Mouse (Mus musculus) stomach, postnatal 0 days (tissue): Measurements from ENCODE around the gene Zfand6. TPM values are rescaled to one million over a fixed set of nuclear protein-coding genes. Genes with fewer than 3 reads are reported as not detected.

Experiments
- ATAC-seq: fragments of 200-750 bp; cut with Nextera tagmentation; 2 replicates; pipeline ENCODE4 v1.8.0; 2017; ENCODE audit not compliant: low FRiP score, low TSS enrichment
- DNase-seq: peaks from one replicate; pipeline ENCODE4 v3.0.0-alpha.2; 2016; ENCODE audit warnings: low spot score
- H3K27ac ChIP-seq: fragments of 300-500 bp; sonication (generic); replicated peaks from 2 replicates; pipeline ENCODE4 v1.5.1; 2014; ENCODE audit warnings: mild to moderate bottlenecking, control low read depth
- H3K27me3 ChIP-seq: fragments of 300-500 bp; sonication (generic); 2 replicates; pipeline ENCODE4 v1.6.1; 2014; ENCODE audit warnings: low read length; ENCODE audit not compliant: control insufficient read depth, insufficient read depth
- H3K36me3 ChIP-seq: fragments of 300-500 bp; sonication (generic); 2 replicates; pipeline ENCODE4 v1.6.1; 2014; ENCODE audit warnings: low read length, mixed read lengths; ENCODE audit not compliant: control insufficient read depth, insufficient read depth
- H3K4me1 ChIP-seq: fragments of 300-500 bp; sonication (generic); replicated peaks from 2 replicates; pipeline ENCODE4 v1.6.1; 2014; ENCODE audit warnings: antibody characterized with exemption; ENCODE audit not compliant: control insufficient read depth, insufficient read depth
- H3K4me2 ChIP-seq: fragments of 300-500 bp; sonication (generic); replicated peaks from 2 replicates; pipeline ENCODE4 v1.6.1; 2014; ENCODE audit warnings: low read depth, mild to moderate bottlenecking, control low read depth, moderate library complexity
- H3K4me3 ChIP-seq: fragments of 300-500 bp; sonication (generic); 2 replicates; pipeline ENCODE4 v1.5.1; 2014; ENCODE audit warnings: low read depth, low read length, control low read depth
- H3K9ac ChIP-seq: fragments of 300-500 bp; sonication (generic); 2 replicates; pipeline ENCODE4 v1.6.1; 2014; ENCODE audit warnings: mild to moderate bottlenecking, low read length, control low read depth, mixed read lengths
- H3K9me3 ChIP-seq: fragments of 300-500 bp; sonication (generic); 2 replicates; pipeline ENCODE4 v1.6.1; 2016; ENCODE audit warnings: low read length; ENCODE audit not compliant: control insufficient read depth
- CTCF ChIP-seq: IDR thresholded peaks from 2 replicates; pipeline ENCODE4 v1.5.1; 2016; ENCODE audit warnings: antibody characterized with exemption, low read depth, mild to moderate bottlenecking, moderate library complexity
- EP300 ChIP-seq: optimal IDR thresholded peaks from 2 replicates; pipeline ENCODE3; 2016; ENCODE audit warnings: antibody characterized with exemption
- WGBS: fragments of 180-500 bp; shearing (Covaris S2); extraction: QIAGEN DNeasy Blood & Tissue Kit; methylation state at CpG from one replicate; pipeline ENCODE4 v1.1.7; 2014; 5-methylcytosine and 5-hydroxymethylcytosine counted together
- polyA plus RNA-seq: library from polyadenylated mRNA; unstranded; fragments of >200 nt; fragmentation: Nextera tagmentation; extraction: Ambion mirVana; gene quantifications from 2 replicates; pipeline ENCODE4 v1.2.1, GENCODE M21; 2015

Gene Zfand6
- polyA plus RNA-seq, 1 experiment from 2014 or later: 128 TPM

GRCm38 (mm10) chr7:84710287-84710958 lies 20.7 kb upstream of the Zfand6 start:
- no peak for ATAC-seq
- no peak overlapping the region for H3K9ac ChIP-seq
- no peak overlapping the region for H3K4me3 ChIP-seq
- H3K4me2 ChIP-seq: no peak overlapping the region
- TF ChIP-seq EP300: no peak
- no peak for TF ChIP-seq CTCF
- H3K36me3 ChIP-seq: no peaks in the 10 kb centered on the region
- no peak overlapping the region for H3K27ac ChIP-seq
- no peak for DNase-seq
- no peaks in the 10 kb centered on the region for H3K27me3 ChIP-seq
- H3K9me3 ChIP-seq: no peaks in the 10 kb centered on the region
- no peaks in the 10 kb centered on the region for H3K4me1 ChIP-seq

GRCm38 (mm10) chr7:84706877-84707276 lies 17.1 kb upstream of the Zfand6 start:
- Histone ChIP-seq H3K4me1 (no peaks in the 10 kb centered on the region), H3K36me3 (no peaks in the 10 kb centered on the region), H3K9ac (no peak overlapping the region), H3K27me3 (no peaks in the 10 kb centered on the region), H3K27ac (no peak overlapping the region), H3K9me3 (no peaks in the 10 kb centered on the region), H3K4me2 (no peak overlapping the region), H3K4me3 (no peak overlapping the region)
- no peak for ATAC-seq
- TF ChIP-seq CTCF (no peak), EP300 (no peak)
- DNase-seq: no peak
- WGBS: 81% methylated on average over 3 of the region's 3 CpGs

- Histone ChIP-seq H3K9me3 (no peaks in the 10 kb centered on the region), H3K4me2 (peak overlapping the region; percentile 86), H3K4me1 (peaks cover 2% of the 10 kb centered on the region; the same call in 1 of the 2 replicates), H3K27me3 (no peaks in the 10 kb centered on the region), H3K27ac (no peak overlapping the region), H3K9ac (peak overlapping the region; percentile 52), H3K4me3 (peak overlapping the region; percentile 91), H3K36me3 (no peaks in the 10 kb centered on the region)
- TF ChIP-seq CTCF: no peak
- TF ChIP-seq EP300: no peak
- ATAC-seq (no peak; the same call in 1 of the 2 replicates), DNase-seq (no peak)
- WGBS: 6% methylated on average over 19 of the region's 19 CpGs
Measured at GRCm38 (mm10) chr7:84690101-84690509, 346 bp upstream of the Zfand6 start.

- Histone ChIP-seq H3K9me3 (no peaks in the 10 kb centered on the region), H3K36me3 (no peaks in the 10 kb centered on the region), H3K4me1 (peaks cover 2% of the 10 kb centered on the region; the same call in 1 of the 2 replicates), H3K9ac (no peak overlapping the region), H3K4me2 (peak overlapping the region; percentile 86; the same call in 1 of the 2 replicates), H3K27ac (no peak overlapping the region), H3K4me3 (no peak overlapping the region), H3K27me3 (no peaks in the 10 kb centered on the region)
- TF ChIP-seq EP300: no peak
- no peak for TF ChIP-seq CTCF
- ATAC-seq: no peak
- WGBS: 48% methylated on average over 12 of the region's 12 CpGs
- no peak for DNase-seq
Measured at GRCm38 (mm10) chr7:84687653-84688580, 1.8 kb downstream of the Zfand6 start.

- H3K27me3 ChIP-seq: no peaks in the 10 kb centered on the region
- H3K9ac ChIP-seq: no peak overlapping the region
- H3K9me3 ChIP-seq: no peaks in the 10 kb centered on the region
- ATAC-seq (no peak), DNase-seq (no peak)
- H3K4me1 ChIP-seq: peaks cover 2% of the 10 kb centered on the region; the same call in 1 of the 2 replicates
- H3K27ac ChIP-seq: no peak overlapping the region
- H3K36me3 ChIP-seq: no peaks in the 10 kb centered on the region
- TF ChIP-seq EP300: no peak
- no peak for TF ChIP-seq CTCF
- H3K4me2 ChIP-seq: no peak overlapping the region
- WGBS: 65% methylated on average over 2 of the region's 2 CpGs
- H3K4me3 ChIP-seq: no peak overlapping the region
Measured at GRCm38 (mm10) chr7:84686380-84686779, 3.4 kb downstream of the Zfand6 start.
